Mouse (Mus musculus) adipocyte (in vitro differentiated cells): Measurements from ENCODE around the gene Pkd1l3.
A peak's percentile ranks its signal among the peaks of the same experiment; 100 is the strongest.

Source experiments
- DNase-seq: peaks from one replicate; pipeline ENCODE4 v3.0.0-alpha.2; 2016; ENCODE audit warnings: low spot score

The Pkd1l3 gene

DNA sequence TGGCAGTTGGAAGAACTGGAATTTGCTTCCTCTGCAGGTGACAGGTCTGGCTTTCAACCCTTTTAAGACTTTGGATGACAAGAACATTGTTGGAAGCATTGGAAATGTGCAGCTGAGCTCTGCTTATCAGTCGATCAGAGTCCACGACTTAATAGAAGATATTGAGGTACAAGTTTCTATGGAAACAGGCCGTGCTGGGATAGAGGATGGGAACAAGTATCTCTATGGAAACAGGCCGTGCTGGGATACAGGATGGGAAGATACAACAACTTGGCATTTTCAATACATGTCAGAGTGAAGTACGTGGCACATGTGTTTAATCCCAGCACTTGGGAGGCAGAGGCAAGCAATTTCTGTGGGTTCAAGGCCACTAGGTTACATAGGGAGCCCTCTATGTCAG lies 18.2 kb downstream of the Pkd1l3 start:
- no peak for DNase-seq

DNA sequence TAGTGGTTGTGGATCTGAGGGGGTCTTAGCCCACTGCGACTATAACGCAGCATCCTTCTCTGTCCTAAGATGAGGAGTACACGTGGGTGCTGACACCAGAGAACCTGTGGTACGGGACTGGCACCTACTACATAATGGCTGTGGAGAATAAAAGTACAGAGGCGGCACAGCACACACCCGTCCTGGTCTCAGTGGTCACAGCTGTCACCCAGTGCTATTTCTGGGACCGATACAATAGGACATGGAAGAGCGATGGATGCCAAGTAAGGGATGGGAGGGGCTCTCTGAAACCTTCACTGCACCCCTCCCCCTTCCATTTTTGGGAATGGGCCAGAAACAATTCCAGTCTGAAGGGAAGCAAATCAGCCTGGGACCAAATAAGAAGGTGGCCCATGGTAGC lies 20.8 kb downstream of the Pkd1l3 start:
- no peak for DNase-seq

DNA sequence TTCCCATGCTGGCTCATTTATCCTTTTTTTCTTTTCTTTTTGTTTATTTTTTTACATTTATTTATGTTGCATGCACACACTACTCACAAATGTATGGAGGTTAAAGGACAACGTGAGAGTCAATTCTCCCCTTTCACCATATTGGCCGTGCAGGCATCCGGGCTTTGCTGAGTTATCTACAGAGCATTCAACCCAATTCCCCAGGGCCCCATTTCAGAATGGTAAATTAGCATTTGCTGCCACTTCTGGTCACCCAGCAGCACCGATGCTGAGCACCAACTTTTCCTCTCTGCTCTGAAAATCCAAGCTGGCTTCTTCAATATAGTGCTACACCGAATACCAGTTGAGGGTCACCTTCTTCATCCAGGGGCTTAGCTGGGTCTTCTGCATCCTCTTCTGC lies 24.5 kb downstream of the Pkd1l3 start:
- peak; percentile 18 for DNase-seq

DNA sequence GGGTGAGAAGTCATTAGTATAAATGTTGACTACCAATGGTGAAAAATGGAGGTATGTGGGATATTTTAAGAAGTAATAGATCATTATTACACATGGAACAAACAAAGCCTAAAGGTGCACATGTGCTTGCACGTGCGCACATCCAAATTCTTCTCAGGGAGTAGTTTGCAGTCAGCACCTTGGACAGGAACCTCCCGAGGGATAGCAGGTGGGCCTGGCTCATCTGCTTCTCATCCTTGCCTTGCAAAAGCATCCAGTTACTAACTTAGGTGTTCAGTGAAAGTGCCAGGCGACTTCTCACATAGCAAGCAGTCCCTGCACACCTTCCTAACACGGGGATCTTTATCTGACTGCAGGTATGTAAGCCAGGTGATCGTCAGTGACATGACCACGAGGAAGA lies 26.1 kb downstream of the Pkd1l3 start:
- no peak for DNase-seq

DNA sequence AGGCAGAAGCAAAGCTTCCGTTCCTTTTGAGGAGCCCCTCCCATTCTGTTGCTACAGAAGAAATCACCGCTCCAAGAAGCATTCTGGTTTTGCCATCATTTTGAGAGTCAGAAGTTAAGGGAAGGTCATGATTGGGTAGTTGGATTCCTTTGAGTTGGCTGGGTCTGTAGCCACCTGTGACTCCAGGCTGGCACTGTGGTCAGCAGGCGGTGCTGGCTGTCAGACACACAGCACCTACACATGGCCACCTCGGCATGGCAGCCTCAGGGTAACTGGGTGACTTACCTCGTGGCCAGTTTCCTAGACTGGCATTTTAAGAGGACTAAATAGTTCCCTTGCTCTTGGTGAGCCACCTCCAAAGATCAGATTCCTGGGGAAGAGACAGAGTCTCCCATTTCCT lies 26.9 kb downstream of the Pkd1l3 start:
- DNase-seq, result no peak

DNA sequence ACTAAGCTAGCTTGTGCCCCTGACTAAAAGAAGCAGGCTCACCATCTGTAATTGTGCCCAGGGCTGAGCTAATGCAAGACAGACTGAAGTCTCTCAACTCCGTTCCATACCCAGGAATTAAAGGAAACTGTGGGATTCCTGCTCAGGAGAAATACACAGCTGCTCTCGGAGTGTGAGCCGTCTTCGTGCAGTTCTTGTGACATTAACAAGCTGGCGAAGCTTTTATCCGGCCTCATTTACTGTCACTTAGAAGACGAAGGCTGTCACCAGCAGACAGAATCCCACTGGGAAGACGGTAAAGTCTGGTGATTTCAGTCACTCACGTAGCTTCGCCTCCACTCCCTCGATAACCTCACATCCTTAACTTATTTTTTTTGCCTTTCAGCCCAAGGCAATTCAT lies 33.0 kb downstream of the Pkd1l3 start:
- DNase-seq, result no peak

DNA sequence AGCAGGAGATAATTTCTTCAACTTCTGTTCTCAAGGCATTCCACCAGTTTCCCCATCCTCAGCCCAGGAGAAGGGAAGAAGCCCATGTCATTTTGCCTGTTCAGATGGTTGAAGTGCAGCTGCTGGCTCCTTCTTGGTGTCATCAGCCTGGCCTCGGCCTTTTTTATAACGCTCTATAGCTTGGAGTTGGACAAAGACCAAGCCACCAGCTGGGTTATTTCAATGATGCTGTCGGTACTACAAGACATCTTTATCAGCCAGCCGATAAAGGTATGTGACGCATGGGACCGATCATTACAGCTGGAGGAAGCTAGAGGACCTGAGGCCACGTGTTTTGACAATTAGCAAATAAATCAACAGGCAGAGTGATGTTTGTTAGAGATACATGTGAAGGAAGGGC lies 34.2 kb downstream of the Pkd1l3 start:
- no peak for DNase-seq

DNA sequence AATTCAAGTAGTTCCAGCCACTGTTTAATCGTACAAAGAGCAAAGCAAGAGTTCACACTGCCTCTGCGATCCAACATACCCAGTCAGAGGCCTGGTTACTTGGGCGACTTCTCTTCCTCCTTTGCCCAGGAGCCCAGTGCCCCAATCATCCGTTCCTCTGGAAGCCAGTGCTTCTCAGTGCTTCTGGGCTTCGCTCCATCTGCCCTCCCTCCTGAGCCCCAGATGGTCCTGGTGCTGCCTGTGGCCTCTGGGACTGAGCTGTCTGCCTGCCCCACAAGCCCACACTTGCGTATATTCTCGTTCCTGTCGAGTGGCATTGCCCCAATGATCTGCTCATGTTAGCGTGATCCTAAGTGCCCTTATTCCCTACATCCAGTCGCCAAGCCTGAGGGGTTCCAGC lies 36.5 kb downstream of the Pkd1l3 start:
- no peak for DNase-seq

DNA sequence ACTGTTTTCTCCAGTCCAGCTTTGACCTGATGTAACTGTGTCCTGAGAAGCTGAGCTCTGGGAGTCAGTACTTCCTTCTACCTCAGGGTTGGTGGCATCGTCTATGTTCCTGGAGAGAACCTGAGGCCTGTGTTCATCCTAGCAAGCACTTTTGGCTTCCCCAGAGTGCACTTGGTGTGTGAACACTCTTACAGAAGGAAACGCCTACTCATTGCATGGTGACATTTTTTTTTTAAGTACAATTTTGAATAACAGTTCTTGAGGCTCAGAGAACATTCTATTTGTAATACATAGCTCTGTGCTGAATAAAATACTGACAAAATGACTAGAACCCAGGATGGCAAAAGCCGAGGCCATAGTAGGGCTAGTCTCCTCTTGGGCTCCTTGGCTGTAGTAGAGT lies 42.5 kb downstream of the Pkd1l3 start:
- no peak for DNase-seq

DNA sequence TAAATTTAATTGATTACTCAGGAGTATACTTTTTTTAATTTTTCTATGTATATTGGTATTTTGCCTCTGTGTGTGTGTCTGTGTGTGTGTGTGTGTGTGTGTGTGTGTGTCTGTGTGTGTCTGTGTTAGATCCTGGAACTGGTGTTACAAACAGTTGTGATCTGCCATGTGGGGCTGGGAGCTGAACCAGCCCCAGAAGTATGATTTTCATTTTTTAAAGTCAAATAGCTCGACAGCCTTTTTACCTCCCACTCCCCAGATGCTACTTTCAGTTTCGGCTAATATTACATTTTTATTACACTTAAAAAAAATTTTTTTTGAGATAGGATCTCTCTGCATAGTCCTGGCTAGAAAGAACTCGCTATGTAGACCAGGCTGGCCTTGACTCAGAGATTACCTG lies 48.0 kb downstream of the Pkd1l3 start:
- DNase-seq, result no peak

DNA sequence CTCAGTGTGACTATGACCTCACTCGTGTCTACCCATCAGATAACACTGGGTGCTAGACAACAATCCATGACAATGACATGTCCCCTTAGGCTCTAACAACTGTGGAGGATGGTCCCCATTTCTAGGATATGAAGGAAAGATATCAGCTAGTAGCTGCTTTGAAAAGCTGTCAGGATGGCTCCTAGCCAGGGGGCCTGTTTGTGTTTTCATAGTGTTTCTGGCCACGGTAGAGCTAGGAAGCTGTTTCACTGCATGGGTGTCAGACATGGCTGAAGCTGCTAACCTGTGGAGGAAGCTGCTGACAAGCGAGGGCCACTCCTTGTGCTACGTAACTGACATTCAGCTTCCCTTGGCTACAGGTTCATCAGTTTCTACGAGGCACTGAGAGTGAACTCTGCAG lies 52.3 kb downstream of the Pkd1l3 start:
- no peak for DNase-seq

DNA sequence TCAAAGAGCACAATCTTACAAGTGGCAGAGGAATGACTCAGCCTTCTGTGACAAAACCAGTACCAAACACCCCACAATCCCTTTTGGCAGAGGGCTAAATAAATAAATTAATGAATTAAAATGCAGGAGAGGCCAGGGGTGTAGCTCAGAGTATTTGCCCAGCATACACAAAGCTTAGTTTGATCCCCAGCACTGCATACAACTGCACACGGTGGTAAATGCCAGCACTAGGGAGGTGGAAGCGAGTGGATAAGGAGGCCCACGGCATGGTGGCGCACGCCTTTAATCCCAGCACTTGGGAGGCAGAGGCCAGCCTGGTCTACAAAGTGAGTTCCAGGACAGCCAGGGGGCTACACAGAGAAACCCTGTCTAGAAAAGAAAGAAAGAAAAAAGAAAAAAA lies 58.3 kb downstream of the Pkd1l3 start:
- DNase-seq, result no peak

DNA sequence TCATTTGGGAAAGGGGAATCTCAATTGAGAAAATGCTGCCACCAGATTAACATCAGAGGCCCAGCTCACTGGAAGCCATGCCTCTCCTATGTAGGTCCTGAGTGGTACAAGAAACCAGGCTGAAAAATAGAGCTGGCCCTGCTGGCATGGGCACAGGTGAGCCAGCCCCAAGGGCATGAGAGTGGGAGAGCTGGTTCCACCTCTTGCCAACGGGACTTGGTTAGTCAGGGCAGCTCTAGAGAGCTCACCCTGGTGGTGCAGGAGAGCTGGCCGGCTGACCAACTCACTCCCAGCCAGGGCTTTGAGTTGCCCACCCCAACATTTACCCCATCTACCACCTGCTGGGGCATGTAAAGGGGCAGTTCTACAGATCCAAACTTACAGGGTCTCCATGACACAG lies 59.3 kb downstream of the Pkd1l3 start:
- DNase-seq, result no peak

DNA sequence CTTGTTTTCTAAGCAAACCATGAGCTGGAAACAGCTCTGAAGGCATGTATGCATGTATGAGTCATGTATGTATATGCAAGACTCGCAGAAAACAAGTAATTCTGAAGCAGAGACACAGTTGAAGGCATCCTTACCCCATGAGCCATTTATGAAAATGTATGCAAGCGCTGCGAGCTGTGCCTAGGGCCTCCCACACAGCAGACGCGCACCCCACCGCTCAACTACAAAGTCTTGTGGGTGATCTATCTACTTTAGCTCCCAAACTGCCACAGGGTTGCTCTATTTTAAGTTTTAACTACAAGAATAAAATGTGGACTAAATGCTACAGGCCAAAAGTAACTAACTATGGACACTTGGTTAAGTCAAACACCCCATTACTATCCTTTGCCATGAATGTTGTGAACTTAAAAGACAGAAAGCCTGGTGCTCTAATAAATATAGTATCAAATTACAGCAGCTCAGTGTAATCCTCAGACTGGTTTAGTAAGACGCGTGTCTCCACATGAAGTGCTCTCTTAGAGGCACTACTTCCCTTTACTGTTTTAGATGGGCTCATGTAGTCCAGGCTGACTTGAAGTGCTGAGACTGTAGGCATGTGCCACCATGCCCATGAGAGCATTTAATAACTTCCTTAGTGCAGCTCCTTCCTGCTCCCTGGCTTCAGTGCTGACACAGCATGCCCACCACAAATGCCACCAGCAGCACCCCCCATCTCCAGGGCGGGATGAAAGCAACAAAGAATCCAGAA lies 61.8 kb downstream of the Pkd1l3 start:
- no peak for DNase-seq

DNA sequence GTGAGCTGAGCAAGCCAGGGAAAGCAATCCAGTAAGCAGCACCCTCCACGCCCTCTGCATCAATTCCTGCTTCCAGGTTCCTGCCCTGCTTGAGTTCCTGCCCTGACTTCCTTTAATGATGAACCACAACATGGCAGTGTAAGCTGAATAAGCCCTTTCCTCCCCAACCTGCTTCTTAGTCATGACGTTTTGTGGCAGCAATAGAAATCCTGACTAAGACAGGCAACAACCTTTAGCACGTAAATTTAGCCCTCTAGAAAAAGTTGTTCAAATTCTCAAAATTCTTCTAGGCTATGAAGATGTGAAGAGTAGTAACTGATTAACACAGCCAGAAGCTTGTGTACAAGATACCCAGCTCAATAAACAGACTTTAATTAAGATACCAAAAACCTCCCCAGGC lies 67.2 kb downstream of the Pkd1l3 start:
- no peak for DNase-seq

DNA sequence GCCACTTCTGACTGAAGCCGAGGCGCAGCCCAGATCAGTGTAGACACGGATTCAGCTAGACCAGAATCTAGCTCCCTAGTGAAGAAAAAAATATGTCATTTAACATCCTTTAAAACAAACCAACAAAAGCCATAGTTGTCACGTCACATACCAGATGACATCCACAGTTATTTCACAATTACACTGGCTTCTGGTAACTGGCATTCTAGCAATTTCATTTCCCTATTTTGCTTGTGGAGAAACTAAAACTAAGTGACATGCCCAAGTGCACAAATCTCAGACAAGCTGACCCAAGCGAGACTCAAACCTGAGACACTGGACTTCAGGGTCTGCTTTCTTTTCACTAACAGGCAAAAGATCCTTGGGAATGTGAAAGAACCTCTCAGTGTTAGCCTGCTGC lies 67.8 kb downstream of the Pkd1l3 start:
- no peak for DNase-seq

DNA sequence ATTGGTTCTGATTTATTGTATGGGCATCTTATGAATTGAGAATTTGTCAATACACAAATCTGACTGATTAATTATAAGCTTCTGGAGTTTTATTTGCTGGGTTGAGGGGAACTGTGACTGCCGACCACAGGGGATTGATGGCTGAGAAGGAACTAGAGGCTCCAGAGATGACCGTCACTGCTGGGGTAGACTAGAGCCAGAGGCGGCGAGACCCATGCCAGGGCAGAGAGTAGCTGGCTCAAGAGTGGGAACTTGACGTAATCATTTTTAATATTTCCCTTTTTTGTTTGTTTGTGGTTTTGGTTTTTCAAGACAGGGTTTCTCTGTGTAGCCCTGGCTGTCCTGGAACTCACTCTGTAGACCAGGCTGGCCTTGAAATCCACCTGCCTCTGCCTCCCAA lies 72.9 kb downstream of the Pkd1l3 start:
- DNase-seq, result no peak

DNA sequence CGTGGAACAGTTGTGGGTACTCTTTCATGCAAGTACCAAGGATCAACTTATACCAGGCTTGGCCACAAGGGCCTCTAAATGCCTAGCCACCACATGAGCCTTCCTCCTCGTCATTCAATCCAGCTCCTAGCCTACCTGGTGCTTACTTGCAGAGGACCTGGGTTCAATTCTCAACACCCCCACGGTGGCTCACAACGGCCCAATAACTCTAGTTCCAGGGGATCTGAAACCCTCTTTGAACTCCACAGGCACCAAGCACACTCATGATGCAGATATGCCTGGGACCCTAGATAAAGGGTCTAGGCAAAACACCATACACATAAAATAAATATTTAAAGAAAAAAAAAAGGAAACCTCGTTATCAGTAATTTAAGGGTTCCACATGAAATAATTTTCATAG lies 77.5 kb downstream of the Pkd1l3 start:
- DNase-seq, result peak; percentile 24

DNA sequence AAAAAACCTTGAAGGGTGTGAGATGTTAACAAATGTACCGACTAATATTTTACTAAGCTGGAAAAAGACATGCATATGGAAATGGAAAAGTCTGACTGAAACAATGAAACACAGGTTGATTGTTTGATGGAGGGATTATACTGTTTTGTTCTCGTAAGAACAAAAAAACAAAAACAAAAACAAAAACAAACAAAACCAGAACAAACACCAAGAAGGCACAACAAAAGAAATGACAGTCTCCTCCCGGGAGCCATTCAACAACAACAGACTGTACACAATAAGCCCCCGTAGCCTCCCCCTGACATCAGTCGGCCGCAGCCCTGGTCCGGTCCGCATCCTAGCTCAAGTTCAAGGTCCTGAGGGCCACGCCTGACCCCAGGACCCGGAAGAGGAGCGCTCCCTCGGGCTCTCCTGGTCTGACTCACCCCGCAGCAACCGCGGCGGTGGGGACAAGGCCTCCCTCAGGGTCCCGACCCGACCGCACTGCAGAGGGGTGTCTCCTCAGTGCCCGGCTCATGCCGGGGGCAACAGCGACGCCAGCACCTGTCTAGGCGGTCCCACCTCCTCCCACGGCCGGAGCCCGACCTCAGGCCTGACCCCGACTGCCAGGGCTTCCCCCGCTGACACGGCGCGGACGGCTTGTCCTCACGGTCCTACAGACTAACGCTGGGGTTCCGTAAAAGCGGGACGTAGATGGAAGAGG lies 78.3 kb downstream of the Pkd1l3 start:
- DNase-seq, result no peak

DNA sequence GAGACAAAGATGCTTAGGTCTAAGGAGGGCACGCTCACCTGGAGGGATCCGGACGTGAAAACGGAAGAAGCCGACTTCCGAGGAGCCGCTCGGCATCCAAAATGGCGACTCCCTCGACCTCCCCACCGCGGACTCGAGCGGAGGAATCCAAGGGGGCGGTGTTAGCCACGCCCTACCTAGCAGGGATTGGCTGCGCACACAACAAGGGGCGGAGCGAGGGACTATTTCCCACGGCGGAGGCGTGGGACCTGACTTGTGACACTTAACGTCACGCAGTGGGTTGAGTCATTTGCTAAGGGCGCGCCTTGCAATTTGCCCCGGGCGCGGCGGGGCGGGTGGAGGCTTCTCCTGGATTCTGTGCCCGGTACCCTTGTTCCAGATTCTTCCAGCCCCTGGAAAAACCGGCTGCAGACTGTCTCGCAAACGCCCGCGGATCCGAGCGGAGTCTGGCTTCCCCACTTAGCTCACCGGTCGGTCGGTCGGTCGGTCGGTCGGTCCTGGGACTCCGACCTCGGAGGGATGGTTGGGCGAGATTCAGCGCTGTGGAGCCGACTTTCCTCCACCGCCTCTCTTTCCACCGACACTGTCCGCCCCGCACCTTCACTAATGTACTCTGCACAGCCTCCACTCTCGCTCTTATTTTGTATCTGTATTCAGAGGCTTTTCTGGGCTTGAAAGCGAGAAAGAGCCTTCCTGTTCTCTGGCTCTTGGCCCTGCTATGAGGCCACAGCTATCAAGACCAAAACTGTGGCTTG lies 79.0 kb downstream of the Pkd1l3 start, which contains the start of gene Ist1:
TSS of gene Ist1 (minus strand) at position 115 of the 755 bp plus-strand sequence.
- DNase-seq, result peak; percentile 98

DNA sequence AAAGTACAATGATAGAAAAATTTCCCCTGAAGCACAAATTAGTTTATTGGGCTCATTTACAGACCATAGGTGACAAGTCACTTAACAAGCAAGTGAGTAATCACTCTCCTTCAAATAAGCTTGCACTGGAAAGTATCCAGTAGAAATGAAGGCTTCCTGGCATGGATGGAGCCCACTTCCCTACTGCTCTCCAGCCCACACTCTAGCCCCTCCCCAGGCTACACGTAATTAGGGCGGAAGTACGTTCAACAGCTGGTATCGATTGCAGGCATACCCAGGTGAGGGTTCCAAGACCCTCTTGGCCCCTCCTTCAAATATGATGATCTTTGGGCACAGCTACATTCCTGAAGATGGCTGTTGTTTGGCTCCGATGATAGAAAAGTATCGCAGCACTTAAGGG lies 79.8 kb downstream of the Pkd1l3 start:
- DNase-seq, result no peak

DNA sequence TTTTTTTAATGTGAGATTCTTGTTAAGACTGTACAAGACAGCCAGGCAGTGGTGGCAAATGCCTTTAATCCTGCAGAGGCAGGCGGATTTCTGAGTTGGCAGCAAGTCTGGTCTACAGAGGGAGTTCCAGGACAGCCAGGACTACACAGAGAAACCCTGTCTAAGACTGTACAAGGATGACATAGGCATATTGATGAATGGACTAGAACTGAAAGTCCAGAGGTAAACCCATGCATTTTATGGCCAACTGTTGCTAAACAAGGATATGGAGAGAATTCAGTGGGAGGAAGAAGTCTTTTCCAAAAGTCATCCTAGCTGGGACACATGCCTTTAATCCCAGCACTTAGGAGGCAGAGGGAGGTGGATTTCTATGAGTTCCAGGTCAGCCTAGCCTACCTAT lies 83.4 kb downstream of the Pkd1l3 start:
- no peak for DNase-seq

DNA sequence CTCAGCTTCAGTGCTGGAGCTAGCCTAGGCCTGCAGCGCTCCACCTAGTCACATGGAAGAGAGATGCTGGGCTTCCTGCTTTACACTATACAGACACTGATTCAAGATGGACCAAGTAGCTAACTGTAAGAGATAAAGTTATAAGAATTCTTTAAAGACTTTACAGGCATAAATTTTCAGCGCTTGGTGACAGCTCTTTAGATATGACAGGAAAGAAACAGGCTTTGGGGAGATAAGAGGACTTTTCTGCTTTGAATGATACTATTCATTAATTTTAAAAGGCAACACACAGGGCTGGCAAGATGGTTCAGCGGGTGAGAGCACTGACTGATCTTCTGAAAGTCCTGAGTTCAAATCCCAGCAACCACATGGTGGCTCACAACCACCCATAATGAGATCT lies 84.2 kb downstream of the Pkd1l3 start:
- DNase-seq, result no peak
